Comparison of ENCODE assay signal across 8 mouse cellular contexts in genomic region chr12:36157638-36158308, GRCm38 (mm10). TPM values are rescaled to one million over a fixed set of nuclear protein-coding genes. Genes with fewer than 3 reads are reported as not detected.
DNase-seq lines count a peak whose midpoint lies in the region; ATAC-seq lines count a peak whose summit lies in the region.

TSS of gene Bzw2 (minus strand) at chr12:36158080.

- peak within 1 kb of the TSS; percentile 91 for H3K4me3 ChIP-seq in hindbrain, embryonic 12.5 days

- H3K27me3 ChIP-seq in hindbrain, embryonic 12.5 days = no peaks in the 10 kb centered on the region

- peak; percentile 94 for DNase-seq in R1 (ENCODE audit: low read depth, low spot score)
- DNase-seq in cerebellum, postnatal 14 days = peak; percentile 65
- DNase-seq in frontal cortex, postnatal 14 days (ENCODE audit: low spot score in 2 of 2) = peak; percentile 58 to 59
- DNase-seq in layer of hippocampus, postnatal 14 days (ENCODE audit: low spot score in 2 of 2) = peak; percentile 70
- peak; percentile 72 for DNase-seq in lung, postnatal 14 days
- DNase-seq in ovary, postnatal 36 days (ENCODE audit: low spot score) = peak; percentile 74
- peak; percentile 66 to 76 for DNase-seq in thymus, postnatal 36 days

- peak within 1 kb of the TSS; percentile 70 for H3K4me2 ChIP-seq in hindbrain, embryonic 12.5 days (replicated peaks)

- H3K9ac ChIP-seq in hindbrain, embryonic 12.5 days = peak within 1 kb of the TSS; percentile 91

- peak; percentile 23 for ATAC-seq in hindbrain, embryonic 12.5 days (ENCODE audit: low FRiP score)

- H3K27ac ChIP-seq in hindbrain, embryonic 12.5 days = peak within 1 kb of the TSS; percentile 92

- no peaks in the 10 kb centered on the region for H3K9me3 ChIP-seq in hindbrain, embryonic 12.5 days (replicated peaks)

- 3% methylated on average over 26 of the region's 26 CpGs for WGBS in hindbrain, embryonic 12.5 days

- peaks cover 22% of the 10 kb centered on the region for H3K4me1 ChIP-seq in hindbrain, embryonic 12.5 days

- no peaks in the 10 kb centered on the region for H3K36me3 ChIP-seq in hindbrain, embryonic 12.5 days

RNA-seq across cellular contexts. Expression of gene Bzw2, which starts in this region (rescaled TPM):
- 314 and 322 TPM in 2 replicates for polyA plus RNA-seq in hindbrain, embryonic 12.5 days (2016; fragmentation: Nextera tagmentation; extraction: Ambion mirVana)
- 10 to 100 TPM; 89.3 to 95.3 TPM for total RNA-seq in layer of hippocampus, postnatal 14 days (2021)

Comparison
In these comparisons a context has a peak if more than half of its experiments do, and no peak if none do; other contexts are left out.
1. Peak in every context shown above with its lines: DNase-seq, ATAC-seq, H3K4me3 ChIP-seq and H3K27ac ChIP-seq.